In genomic region chr6:18057899-18058298, GRCm38 (mm10) we compare ENCODE assay signal across 27 mouse cellular contexts. TPM values are rescaled to one million over a fixed set of nuclear protein-coding genes. Genes with fewer than 3 reads are reported as not detected.
DNase-seq lines count a peak whose midpoint lies in the region; ATAC-seq and TF ChIP-seq lines count a peak whose summit lies in the region.
"Had no signal": no experiment of that assay in that cellular context is flagged by ENCODE, and none has a peak within 500 bp of the region (broad histone marks: within the 10 kb centered on the region; RNA-seq: fewer than 3 reads in every experiment).

No protein-coding gene starts in this region.

- no peak overlapping the region for H3K9ac ChIP-seq in liver, embryonic 12.5 days
- no peak overlapping the region for H3K9ac ChIP-seq in liver, embryonic 11.5 days (ENCODE audit: low read depth, low read length)
- no peak overlapping the region for H3K9ac ChIP-seq in liver, embryonic 13.5 days
- H3K9ac ChIP-seq in liver, postnatal 0 days (replicated peaks) = no peak overlapping the region
- H3K9ac ChIP-seq in liver, embryonic 14.5 days (replicated peaks) = no peak overlapping the region

- no peak for TF ChIP-seq EP300 in liver, postnatal 0 days (IDR thresholded peaks at IDR 0.05; ENCODE audit: low read depth)
- TF ChIP-seq EP300 in liver, embryonic 14.5 days (IDR thresholded peaks at IDR 0.05; ENCODE audit: low read depth) = no peak

- no peak overlapping the region for H3K4me2 ChIP-seq in liver, embryonic 12.5 days
- H3K4me2 ChIP-seq in liver, embryonic 11.5 days = no peak overlapping the region
- no peak overlapping the region for H3K4me2 ChIP-seq in liver, embryonic 13.5 days
- no peak overlapping the region for H3K4me2 ChIP-seq in liver, postnatal 0 days (ENCODE audit: low read depth, low read length)
- H3K4me2 ChIP-seq in liver, embryonic 14.5 days (ENCODE audit: low read depth) = no peak overlapping the region

- no peak overlapping the region for H3K4me3 ChIP-seq in liver, embryonic 12.5 days
- H3K4me3 ChIP-seq in liver, embryonic 11.5 days (ENCODE audit: low read depth, low read length) = no peak overlapping the region
- H3K4me3 ChIP-seq in liver, embryonic 13.5 days (replicated peaks) = no peak overlapping the region
- no peak overlapping the region for H3K4me3 ChIP-seq in liver, postnatal 0 days (ENCODE audit: low read depth, low read length)
- no peak overlapping the region for H3K4me3 ChIP-seq in liver, embryonic 14.5 days (ENCODE audit: insufficient read depth in 1 of 2, low read depth in 2 of 2, low read length in 2 of 2)

- H3K36me3 ChIP-seq in liver, embryonic 12.5 days = no peaks in the 10 kb centered on the region
- no peaks in the 10 kb centered on the region for H3K36me3 ChIP-seq in liver, embryonic 11.5 days (ENCODE audit: control insufficient read depth, insufficient read depth, low read length)
- H3K36me3 ChIP-seq in liver, embryonic 13.5 days = no peaks in the 10 kb centered on the region
- no peaks in the 10 kb centered on the region for H3K36me3 ChIP-seq in liver, postnatal 0 days (replicated peaks; ENCODE audit: insufficient read depth, low read length)
- no peaks in the 10 kb centered on the region for H3K36me3 ChIP-seq in liver, embryonic 14.5 days (replicated peaks; ENCODE audit: control insufficient read depth, insufficient read depth, low read depth)
- H3K36me3 ChIP-seq: G1E had no signal

- H3K27me3 ChIP-seq in liver, embryonic 12.5 days (replicated peaks) = no peaks in the 10 kb centered on the region
- no peaks in the 10 kb centered on the region for H3K27me3 ChIP-seq in liver, embryonic 11.5 days (replicated peaks; ENCODE audit: control insufficient read depth, insufficient read depth, low read length)
- H3K27me3 ChIP-seq in liver, embryonic 13.5 days = no peaks in the 10 kb centered on the region
- no peaks in the 10 kb centered on the region for H3K27me3 ChIP-seq in liver, postnatal 0 days (ENCODE audit: insufficient read depth, low read length)
- no peaks in the 10 kb centered on the region for H3K27me3 ChIP-seq in liver, embryonic 14.5 days (ENCODE audit: control insufficient read depth, insufficient read depth, low read length)
- H3K27me3 ChIP-seq: CH12.LX had no signal

- peak; percentile 75 for DNase-seq in heart, adult 11 months
- DNase-seq in heart, postnatal 10 days = no peak
- DNase-seq in liver, embryonic 11.5 days (ENCODE audit: low spot score) = no peak
- DNase-seq in liver, embryonic 13.5 days = peak; percentile 5
- DNase-seq in liver, postnatal 0 days = no peak
- no peak for DNase-seq in liver, embryonic 14.5 days (ENCODE audit: low read depth in 3 of 3, low spot score in 3 of 3)
- DNase-seq in liver = no peak
- DNase-seq: adrenal gland, adult 2 months; adrenal gland, adult 8-10 months; adrenal gland, postnatal 10 days; adrenal gland, postnatal 14 days; adrenal gland, postnatal 25 days; adrenal gland, postnatal 36 days; B cell, adult 2 months; cerebellum, adult 11 months; cerebellum, adult 11-12 months had no signal

- H3K27ac ChIP-seq in liver, embryonic 12.5 days = no peak overlapping the region
- H3K27ac ChIP-seq in liver, embryonic 11.5 days (ENCODE audit: low read depth, low read length) = no peak overlapping the region
- no peak overlapping the region for H3K27ac ChIP-seq in liver, embryonic 13.5 days
- H3K27ac ChIP-seq in liver, postnatal 0 days (ENCODE audit: low read depth) = no peak overlapping the region
- H3K27ac ChIP-seq in liver, embryonic 14.5 days = no peak overlapping the region

- intact Hi-C loops in heart, postnatal 10 days (cut with DNase I) = no loop called here

- H3K9me3 ChIP-seq in liver, embryonic 12.5 days (replicated peaks) = no peaks in the 10 kb centered on the region
- H3K9me3 ChIP-seq in liver, embryonic 11.5 days (ENCODE audit: control insufficient read depth, low read length) = no peaks in the 10 kb centered on the region
- H3K9me3 ChIP-seq in liver, embryonic 13.5 days (replicated peaks) = no peaks in the 10 kb centered on the region
- H3K9me3 ChIP-seq in liver, postnatal 0 days (ENCODE audit: low read length) = no peaks in the 10 kb centered on the region
- H3K9me3 ChIP-seq in liver, embryonic 14.5 days (ENCODE audit: control insufficient read depth, low read length) = no peaks in the 10 kb centered on the region
- H3K9me3 ChIP-seq: G1E had no signal

- H3K4me1 ChIP-seq in liver, embryonic 12.5 days = no peaks in the 10 kb centered on the region
- H3K4me1 ChIP-seq in liver, embryonic 11.5 days (replicated peaks; ENCODE audit: control insufficient read depth, insufficient read depth, low read length) = no peaks in the 10 kb centered on the region
- H3K4me1 ChIP-seq in liver, embryonic 13.5 days (replicated peaks) = no peaks in the 10 kb centered on the region
- no peaks in the 10 kb centered on the region for H3K4me1 ChIP-seq in liver, postnatal 0 days (ENCODE audit: insufficient read depth)
- no peaks in the 10 kb centered on the region for H3K4me1 ChIP-seq in liver, embryonic 14.5 days (replicated peaks; ENCODE audit: control insufficient read depth in 2 of 2, insufficient read depth in 2 of 2, low read length in 1 of 2)

- TF ChIP-seq CTCF in liver, postnatal 0 days (IDR thresholded peaks at IDR 0.05; ENCODE audit: low read depth) = no peak
- no peak for TF ChIP-seq CTCF in liver, embryonic 14.5 days (IDR thresholded peaks at IDR 0.05; ENCODE audit: low read depth)

- 60% methylated on average over 4 of the region's 4 CpGs for WGBS in liver, embryonic 12.5 days (ENCODE audit: insufficient replicate concordance)
- WGBS in liver, embryonic 11.5 days = 74% methylated on average over 4 of the region's 4 CpGs
- WGBS in liver, embryonic 13.5 days (ENCODE audit: insufficient replicate concordance) = 57% methylated on average over 4 of the region's 4 CpGs
- 77% methylated on average over 4 of the region's 4 CpGs for WGBS in liver, postnatal 0 days (ENCODE audit: insufficient replicate concordance)
- WGBS in liver, embryonic 14.5 days (ENCODE audit: insufficient replicate concordance) = 55% methylated on average over 4 of the region's 4 CpGs

- peak; percentile 69 for ATAC-seq in liver, embryonic 12.5 days
- no peak for ATAC-seq in liver, embryonic 11.5 days (replicated peaks; ENCODE audit: low FRiP score)
- ATAC-seq in liver, embryonic 13.5 days (ENCODE audit: low read depth) = peak; percentile 68
- no peak for ATAC-seq in liver, postnatal 0 days
- ATAC-seq in liver, embryonic 14.5 days (ENCODE audit: insufficient read depth) = peak; percentile 35
- ATAC-seq: activated CD4-positive, CD25-positive, alpha-beta regulatory T cell, adult 4 months; CD4-positive, CD25-positive, alpha-beta regulatory T cell, adult 4 months; Patski had no signal

RNA-seq across cellular contexts. Expression of gene Wnt2, which starts 27.5 kb away (rescaled TPM):
- total RNA-seq in heart, postnatal 10 days (2021) = 1 to 10 TPM; 1.2 to 1.6 TPM
- 1.9 and 2.1 TPM in 2 replicates for polyA plus RNA-seq in liver, embryonic 12.5 days (2016; fragmentation: Nextera tagmentation; extraction: Ambion mirVana)
- 6.1 and 7.8 TPM in 2 replicates for polyA plus RNA-seq in liver, embryonic 11.5 days (2014; fragmentation: Nextera tagmentation; extraction: Ambion mirVana)
- 1.7 and 2.1 TPM in 2 replicates for polyA plus RNA-seq in liver, embryonic 13.5 days (2015; fragmentation: Nextera tagmentation; extraction: Ambion mirVana)
- polyA plus RNA-seq in liver, postnatal 0 days (2015; fragmentation: Nextera tagmentation; extraction: Ambion mirVana) = 2.1 and 2.4 TPM in 2 replicates
- polyA plus RNA-seq in liver, embryonic 14.5 days (2012; rRNA removed) = 0.60 and 0.66 TPM in 2 replicates
- 1.6 TPM in 2 replicates for polyA plus RNA-seq in liver, embryonic 14.5 days (2014; fragmentation: Nextera tagmentation; extraction: Ambion mirVana)
- total RNA-seq: CH12.LX, MEL had no signal
- polyA plus RNA-seq: activated CD4-positive, CD25-positive, alpha-beta regulatory T cell, adult 4 months; CD4-positive, CD25-positive, alpha-beta regulatory T cell, adult 4 months; Patski had no signal

RNA-seq across cellular contexts. Expression of gene Asz1, which starts 51.0 kb away (rescaled TPM):
- total RNA-seq in heart, postnatal 10 days (2021) = not detected
- not detected in 2 replicates for polyA plus RNA-seq in liver, embryonic 12.5 days (2016; fragmentation: Nextera tagmentation; extraction: Ambion mirVana)
- 0.34 TPM in 1 of 2 replicates, not detected in the other for polyA plus RNA-seq in liver, embryonic 11.5 days (2014; fragmentation: Nextera tagmentation; extraction: Ambion mirVana)
- not detected in 2 replicates for polyA plus RNA-seq in liver, embryonic 13.5 days (2015; fragmentation: Nextera tagmentation; extraction: Ambion mirVana)
- not detected in 2 replicates for polyA plus RNA-seq in liver, postnatal 0 days (2015; fragmentation: Nextera tagmentation; extraction: Ambion mirVana)
- polyA plus RNA-seq in liver, embryonic 14.5 days (2012; rRNA removed) = not detected in 2 replicates
- polyA plus RNA-seq in liver, embryonic 14.5 days (2014; fragmentation: Nextera tagmentation; extraction: Ambion mirVana) = not detected in 2 replicates
- total RNA-seq: adrenal gland, adult 18-20 months; adrenal gland, adult 2 months; adrenal gland, adult 8-10 months; adrenal gland, postnatal 10 days; adrenal gland, postnatal 14 days; adrenal gland, postnatal 25 days; adrenal gland, postnatal 36 days; adrenal gland, postnatal 4 days; CH12.LX; MEL had no signal
- polyA plus RNA-seq: activated CD4-positive, CD25-positive, alpha-beta regulatory T cell, adult 4 months; adrenal gland, adult 2 months; brain, embryonic 14.5 days; C2C12; CD4-positive, CD25-positive, alpha-beta regulatory T cell, adult 4 months; G1E; Patski had no signal

Comparison
In these comparisons a context has a peak if more than half of its experiments do, and no peak if none do; other contexts are left out.
1. DNase-seq: peak in heart, adult 11 months (single experiment) and liver, embryonic 13.5 days (single experiment); none in heart, postnatal 10 days (0 of 2), liver, embryonic 11.5 days (single experiment), liver, postnatal 0 days (single experiment), liver, embryonic 14.5 days (0 of 3) and liver (single experiment).
2. ATAC-seq: peak in liver, embryonic 12.5 days (single experiment), liver, embryonic 13.5 days (single experiment) and liver, embryonic 14.5 days (single experiment); none in liver, embryonic 11.5 days (single experiment) and liver, postnatal 0 days (single experiment).